Mouse (Mus musculus) brain, adult 10 weeks (tissue): ENCODE data around the gene Skint4. TPM values are rescaled to one million over a fixed set of nuclear protein-coding genes. Genes with fewer than 3 reads are reported as not detected.

Experiments
- polyA plus RNA-seq: library from polyadenylated mRNA; stranded (reverse); fragments of 350-450 nt; fragmentation: Illumina TruSeq; extraction: RNeasy Lipid Tissue Mini Kit (QIAGEN cat#74804); gene quantifications from one replicate; pipeline ENCODE4 v1.2.3, GENCODE M21; 2015; ENCODE audit warnings: low read depth, low replicate concordance

Gene Skint4
- not detected for polyA plus RNA-seq

DNA sequence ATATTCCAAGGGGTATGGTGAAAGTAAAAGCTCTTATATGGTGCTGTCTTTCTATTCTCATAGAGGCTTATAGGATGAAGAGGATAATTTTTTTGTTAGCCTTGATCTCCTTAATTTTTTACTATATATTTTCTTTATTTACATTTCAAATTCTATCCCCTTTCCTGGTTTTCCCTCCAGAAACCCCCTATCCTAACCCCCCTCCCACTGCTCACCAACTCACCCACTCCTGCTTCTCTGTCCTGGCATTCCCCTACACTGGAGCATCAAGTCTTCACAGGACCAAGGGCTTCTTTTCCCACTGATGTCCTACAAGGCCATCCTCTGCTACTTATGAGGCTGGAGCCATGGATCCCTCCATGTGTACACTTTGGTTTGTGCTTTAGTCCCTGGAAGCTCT, at the start of gene Skint4:
TSS of gene Skint4 (plus strand) at position 301 of the 400 bp plus-strand sequence.

Other genes starting within 250 kb of the Skint4 start
- gene Slc5a9, start 169.1 kb upstream of the Skint4 start, polyA plus RNA-seq: not detected
- not detected for gene Skint8, start 152.6 kb upstream of the Skint4 start, polyA plus RNA-seq
- not detected for gene Skint7, start 99.1 kb upstream of the Skint4 start, polyA plus RNA-seq
- not detected for gene Skint1, start 65.7 kb upstream of the Skint4 start, polyA plus RNA-seq
- not detected for gene Skint3, start 160.2 kb downstream of the Skint4 start, polyA plus RNA-seq